ENCODE assay signal across 11 mouse cellular contexts in the genomic region with DNA sequence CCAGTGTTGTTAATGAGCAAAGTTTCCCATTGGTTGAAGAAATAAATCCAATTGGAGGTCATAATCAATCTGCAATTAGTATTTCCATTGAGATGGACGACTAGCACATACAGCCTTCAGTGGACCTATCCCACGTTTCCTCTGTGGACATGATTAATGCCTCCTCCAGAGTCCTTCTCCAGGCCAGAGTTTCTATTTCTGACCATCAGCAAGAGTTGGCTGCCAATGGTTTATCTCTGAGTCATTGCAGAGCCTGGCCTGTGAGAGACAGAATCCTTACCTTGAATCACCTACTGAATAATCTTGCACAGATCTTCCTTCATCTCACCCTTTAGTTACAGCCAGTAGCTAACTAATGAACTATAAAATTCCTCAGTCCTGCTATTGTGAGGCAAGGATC.
"Had no signal": no experiment of that assay in that cellular context is flagged by ENCODE, and none has a peak within 500 bp of the region (broad histone marks: within the 10 kb centered on the region; RNA-seq: fewer than 3 reads in every experiment).

No protein-coding gene starts in this region.

- H3K36me3 ChIP-seq: limb, embryonic 13.5 days; midbrain, embryonic 13.5 days; neural tube, embryonic 15.5 days; stomach, embryonic 15.5 days had no signal

- H3K27me3 ChIP-seq: limb, embryonic 13.5 days; midbrain, embryonic 13.5 days; neural tube, embryonic 15.5 days; stomach, embryonic 15.5 days had no signal

- ATAC-seq: midbrain, embryonic 13.5 days had no signal

- H3K9me3 ChIP-seq: limb, embryonic 13.5 days; midbrain, embryonic 13.5 days; neural tube, embryonic 15.5 days; stomach, embryonic 15.5 days had no signal

- H3K4me3 ChIP-seq: limb, embryonic 13.5 days; midbrain, embryonic 13.5 days; myocyte; neural tube, embryonic 15.5 days; stomach, embryonic 15.5 days had no signal

- H3K4me1 ChIP-seq: limb, embryonic 13.5 days; midbrain, embryonic 13.5 days; neural tube, embryonic 15.5 days; stomach, embryonic 15.5 days had no signal

- H3K4me2 ChIP-seq: limb, embryonic 13.5 days; midbrain, embryonic 13.5 days; neural tube, embryonic 15.5 days; stomach, embryonic 15.5 days had no signal

- H3K27ac ChIP-seq: limb, embryonic 13.5 days; liver, embryonic 14.5 days; midbrain, embryonic 13.5 days; neural tube, embryonic 15.5 days; stomach, embryonic 15.5 days had no signal

- DNase-seq: kidney, postnatal 14 days; left cerebral cortex, postnatal 4 days; lung, adult 18-20 months; thymus, adult 2 months; thymus, postnatal 25 days had no signal

- H3K9ac ChIP-seq: limb, embryonic 13.5 days; liver, embryonic 14.5 days; midbrain, embryonic 13.5 days; neural tube, embryonic 15.5 days; stomach, embryonic 15.5 days had no signal
